Mouse (Mus musculus): ENCODE data around the gene Foxj2.

Foxj2 gene

GRCm38 (mm10) chr6:122819306-122820070, at the start of gene Foxj2:
Gene Foxj2, plus strand, starts transcription at chr6:122819914.
- DNase-seq (ENCODE audit: low spot score in 2 of 2): peak; percentile 74 to 77

- no peak for DNase-seq (ENCODE audit: low spot score in 2 of 2)
These were observed 48.9 kb upstream of the Foxj2 start for GRCm38 (mm10) chr6:122770760-122771315.

GRCm38 (mm10) chr6:122772701-122773100, 47.0 kb upstream of the Foxj2 start:
- no peak for DNase-seq (ENCODE audit: low spot score in 2 of 2)

- no peak for DNase-seq (ENCODE audit: low spot score in 2 of 2)
These were observed 45.4 kb upstream of the Foxj2 start for GRCm38 (mm10) chr6:122774345-122774744.

- no peak for DNase-seq (ENCODE audit: low spot score in 2 of 2)
These were observed 43.7 kb upstream of the Foxj2 start for GRCm38 (mm10) chr6:122776040-122776439.

- DNase-seq (ENCODE audit: low spot score in 2 of 2): no peak
These were observed 39.8 kb upstream of the Foxj2 start for GRCm38 (mm10) chr6:122779916-122780315.

GRCm38 (mm10) chr6:122781167-122781566, 38.5 kb upstream of the Foxj2 start:
- DNase-seq (ENCODE audit: low spot score in 2 of 2): no peak

- DNase-seq (ENCODE audit: low spot score in 2 of 2): no peak
These were observed 37.5 kb upstream of the Foxj2 start for GRCm38 (mm10) chr6:122782164-122782563.

GRCm38 (mm10) chr6:122784866-122785265, 34.8 kb upstream of the Foxj2 start:
- no peak for DNase-seq (ENCODE audit: low spot score in 2 of 2)

GRCm38 (mm10) chr6:122786275-122786674, 33.4 kb upstream of the Foxj2 start:
- DNase-seq (ENCODE audit: low spot score in 2 of 2): no peak

- no peak for DNase-seq (ENCODE audit: low spot score in 2 of 2)
These were observed 24.3 kb upstream of the Foxj2 start for GRCm38 (mm10) chr6:122795254-122795935.

- no peak for DNase-seq (ENCODE audit: low spot score in 2 of 2)
These were observed 18.9 kb upstream of the Foxj2 start for GRCm38 (mm10) chr6:122800640-122801300.

GRCm38 (mm10) chr6:122801301-122801800, 18.4 kb upstream of the Foxj2 start, which contains the start of gene Slc2a3:
Gene Slc2a3, minus strand, starts transcription at chr6:122801640.
- DNase-seq (ENCODE audit: low spot score in 2 of 2): peak in 1 of 2 experiments; percentile 34

- peak in 1 of 2 experiments; percentile 26 for DNase-seq (ENCODE audit: low spot score in 2 of 2)
These were observed 17.8 kb upstream of the Foxj2 start for GRCm38 (mm10) chr6:122801801-122802514.

- DNase-seq (ENCODE audit: low spot score in 2 of 2): peak; percentile 60 to 84
These were observed 15.3 kb upstream of the Foxj2 start for GRCm38 (mm10) chr6:122804418-122804817.

- DNase-seq (ENCODE audit: low spot score in 2 of 2): no peak
These were observed 9.6 kb upstream of the Foxj2 start for GRCm38 (mm10) chr6:122810022-122810614.

- DNase-seq (ENCODE audit: low spot score in 2 of 2): peak; percentile 98
These were observed 9.0 kb upstream of the Foxj2 start for GRCm38 (mm10) chr6:122810615-122811279.

- DNase-seq (ENCODE audit: low spot score in 2 of 2): peak; percentile 92 to 95
These were observed 8.4 kb upstream of the Foxj2 start for GRCm38 (mm10) chr6:122811280-122811652.

GRCm38 (mm10) chr6:122811771-122812600, 7.7 kb upstream of the Foxj2 start:
- DNase-seq (ENCODE audit: low spot score in 2 of 2): no peak
